Mouse (Mus musculus): ENCODE measurements around the gene Pgbd5.

The Pgbd5 gene

DNA sequence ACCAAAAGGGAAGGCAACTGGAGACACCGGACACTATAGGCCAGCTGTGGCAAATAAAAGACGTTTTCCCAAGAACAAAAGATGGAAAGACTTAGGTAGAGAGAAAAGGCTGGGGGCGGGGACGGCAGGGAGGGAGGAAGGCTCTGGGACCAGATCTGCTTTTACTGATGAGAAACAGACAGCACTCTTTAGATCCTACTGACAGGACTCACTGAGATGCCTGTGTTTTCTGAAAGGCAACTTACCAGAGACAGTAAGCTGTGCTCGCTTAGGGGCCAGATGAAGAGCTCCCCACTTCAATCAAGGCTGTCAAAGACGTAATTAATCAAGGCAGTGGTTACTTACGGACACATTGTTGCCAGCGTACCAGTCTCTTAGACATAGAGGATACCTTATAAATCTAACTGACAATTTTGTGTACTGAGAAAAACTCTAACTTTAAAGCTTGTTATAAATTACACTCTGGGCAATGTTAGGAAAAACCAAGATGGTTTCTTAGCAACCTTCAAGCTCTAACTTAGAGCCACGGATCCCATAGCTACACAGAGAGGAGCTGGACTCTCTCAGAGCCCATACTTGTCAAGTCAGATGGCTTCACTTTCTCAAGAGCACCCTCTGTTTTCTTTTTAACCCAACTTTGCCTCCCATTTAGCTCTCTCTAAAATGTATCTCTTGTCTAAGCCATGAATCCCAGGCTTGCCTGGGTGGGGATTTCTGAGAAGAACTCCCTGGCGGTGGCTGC lies 47.0 kb downstream of the Pgbd5 start:
- DNase-seq (ENCODE audit: low read depth, low spot score), result no peak

DNA sequence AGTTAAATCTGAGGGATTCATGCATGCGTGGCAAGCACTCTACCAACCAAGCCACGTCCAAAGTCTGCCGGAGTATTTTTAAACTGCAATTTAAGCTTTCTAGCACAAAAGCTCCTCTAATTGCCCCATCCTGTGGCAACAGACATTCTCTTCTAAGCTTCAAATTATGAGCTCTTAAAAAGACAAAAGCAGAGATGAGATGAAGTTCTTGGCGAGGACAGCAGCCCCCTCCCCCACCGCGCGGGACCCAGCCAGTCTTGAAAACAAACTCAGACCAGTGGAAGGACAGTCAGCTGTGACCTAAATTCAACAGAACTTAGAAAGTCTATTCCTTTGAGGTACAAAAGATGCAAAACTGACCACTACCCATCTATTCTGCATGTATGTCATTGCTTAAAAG lies 48.3 kb downstream of the Pgbd5 start:
- no peak for DNase-seq (ENCODE audit: low read depth, low spot score)

DNA sequence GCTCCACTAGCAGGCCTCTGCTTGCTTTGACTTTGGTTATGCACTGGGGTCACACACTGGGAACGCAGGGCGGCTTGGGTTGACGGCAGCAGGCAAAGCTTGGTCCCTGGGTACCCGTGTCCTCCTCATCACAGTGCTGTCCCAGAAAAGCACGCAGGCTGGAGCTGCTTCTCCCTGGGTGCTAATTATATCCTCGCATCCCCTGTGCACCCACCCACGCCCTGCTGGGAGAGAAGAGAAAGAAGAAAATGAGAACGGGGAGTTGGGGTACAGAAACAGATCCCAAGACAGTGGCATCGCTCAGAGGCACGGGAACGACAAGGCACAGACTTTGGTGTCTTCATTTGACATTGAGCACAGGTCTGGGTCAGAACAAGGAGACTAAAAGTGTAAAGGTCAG lies 50.0 kb downstream of the Pgbd5 start:
- DNase-seq (ENCODE audit: low read depth, low spot score), result no peak

DNA sequence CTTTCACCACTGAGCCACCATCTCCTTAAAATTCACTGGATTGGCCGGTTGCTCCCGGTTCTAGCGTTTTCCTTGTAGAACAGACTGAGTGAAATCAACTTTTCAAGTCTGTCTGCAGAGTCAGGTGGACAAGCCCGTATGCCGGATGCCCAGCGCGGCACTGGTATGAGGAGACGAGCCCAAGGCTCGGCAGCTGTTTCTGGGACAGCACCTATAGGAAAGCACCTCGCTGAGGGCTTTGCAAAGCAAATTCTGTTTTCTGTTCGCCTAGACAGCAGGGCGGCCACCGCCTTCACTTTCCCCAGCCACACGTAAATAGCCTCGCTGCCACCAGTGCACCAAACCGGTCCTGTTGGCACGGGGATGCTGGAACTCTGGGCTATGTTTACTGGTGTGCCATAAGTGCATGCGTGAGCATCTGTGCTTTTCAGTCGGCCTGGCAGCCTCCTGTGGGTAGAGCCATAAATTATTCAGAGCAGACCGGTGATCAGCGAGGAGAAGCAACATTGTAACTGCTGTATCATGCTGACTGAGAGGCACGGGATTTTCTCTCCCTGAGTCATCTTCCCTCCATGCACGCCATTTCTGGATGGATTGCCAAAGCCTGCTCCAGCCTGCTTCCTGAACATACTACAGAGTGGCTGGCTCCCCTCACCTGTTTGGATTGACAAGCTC lies 53.1 kb downstream of the Pgbd5 start:
- DNase-seq (ENCODE audit: low read depth, low spot score), result no peak

DNA sequence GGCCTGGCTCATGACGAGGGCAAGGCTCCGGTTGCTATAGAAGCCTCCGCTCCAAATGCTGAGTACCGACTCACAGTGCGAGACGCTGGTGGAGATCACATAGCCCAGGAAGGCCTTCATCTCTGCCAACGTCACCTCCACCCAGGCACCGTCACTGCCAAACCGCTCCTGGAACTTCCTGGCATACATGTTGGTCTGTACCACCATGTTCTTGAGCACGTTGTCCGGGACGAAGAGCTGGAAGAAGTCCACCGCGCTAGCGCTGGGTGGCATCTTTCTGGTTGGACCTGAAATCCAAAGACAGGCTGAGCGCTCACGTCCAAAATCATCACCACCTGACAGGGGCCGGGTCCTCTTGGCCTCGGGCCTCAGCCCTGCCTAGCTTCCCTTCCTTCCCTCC lies 55.1 kb downstream of the Pgbd5 start:
- DNase-seq (ENCODE audit: low read depth, low spot score), result no peak

DNA sequence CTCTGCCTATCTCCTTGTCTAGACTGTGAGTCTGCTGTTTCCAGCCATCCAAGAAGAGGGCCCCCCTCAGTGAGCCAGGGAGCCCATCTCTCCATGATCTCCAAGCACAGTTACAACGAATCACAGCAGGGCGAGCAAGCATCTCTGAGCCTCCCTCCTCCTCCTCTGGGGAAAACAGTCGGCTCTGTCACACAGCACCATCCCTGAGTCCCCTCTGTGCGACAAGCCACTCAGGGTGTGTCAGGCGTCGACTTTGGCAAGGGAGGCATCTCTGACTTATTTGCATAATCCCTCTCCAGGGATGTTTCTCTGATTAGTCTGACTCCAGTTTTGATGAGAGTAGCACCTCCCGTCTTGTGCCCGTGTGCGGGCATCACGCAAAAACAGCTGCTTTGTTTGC lies 57.2 kb downstream of the Pgbd5 start:
- DNase-seq (ENCODE audit: low read depth, low spot score), result no peak

DNA sequence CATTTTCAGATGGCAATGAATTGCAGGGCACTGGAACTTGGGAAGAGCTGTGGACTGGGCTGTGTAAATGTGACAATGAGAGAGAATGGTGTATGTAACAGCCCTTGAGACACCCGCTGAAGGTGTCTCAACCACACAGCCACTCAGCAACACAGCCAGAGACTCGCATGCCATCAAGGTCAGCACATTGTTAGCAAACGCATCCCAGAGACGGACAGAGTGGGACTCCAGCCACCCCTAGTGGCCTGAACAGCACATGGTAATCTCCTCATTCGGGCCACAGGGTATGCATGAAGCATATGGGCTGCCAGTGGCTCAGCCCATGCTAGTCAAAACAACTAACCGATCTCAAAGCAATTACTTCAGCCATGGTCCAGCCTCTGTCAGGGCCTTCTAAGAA lies 60.2 kb downstream of the Pgbd5 start:
- DNase-seq (ENCODE audit: low read depth, low spot score), result no peak

DNA sequence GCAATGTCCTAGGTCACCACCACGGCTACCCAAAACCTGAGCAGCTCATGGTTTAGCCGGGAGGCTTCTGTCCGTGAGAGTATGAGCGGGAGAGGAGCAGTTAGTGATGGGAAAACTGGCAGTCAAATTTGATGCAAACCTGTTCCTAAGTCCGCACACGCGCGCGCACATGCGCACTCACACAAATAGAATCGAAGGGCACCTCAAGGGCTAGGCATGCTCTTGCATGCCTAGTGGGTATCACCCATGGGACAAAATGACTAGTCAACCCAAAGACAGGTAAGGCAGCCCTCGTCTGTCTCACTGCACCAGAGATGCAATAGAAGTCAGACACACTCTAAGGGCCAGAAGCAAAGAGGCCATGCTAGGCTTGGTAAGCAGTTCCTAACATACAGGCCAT lies 63.1 kb downstream of the Pgbd5 start:
- DNase-seq (ENCODE audit: low read depth, low spot score), result no peak

DNA sequence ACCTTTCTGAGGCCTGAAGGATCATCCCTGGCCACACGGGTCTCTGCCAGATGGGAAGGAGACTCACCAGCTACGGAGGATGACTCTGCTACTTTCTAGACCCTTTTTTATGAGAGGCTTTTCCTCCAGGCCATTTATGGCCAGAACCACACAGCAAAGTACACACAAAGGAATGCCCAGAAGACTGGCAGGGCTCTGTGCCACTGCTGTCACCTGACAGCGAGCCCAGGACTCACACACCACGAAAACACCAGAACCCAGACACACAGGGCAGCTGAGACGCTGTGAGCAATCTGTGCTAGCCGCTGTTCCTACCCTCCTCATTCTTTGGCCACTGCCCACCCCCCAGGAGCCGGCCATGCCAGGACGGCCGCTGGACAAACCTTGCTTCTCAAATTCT lies 63.7 kb downstream of the Pgbd5 start:
- DNase-seq (ENCODE audit: low read depth, low spot score), result no peak

DNA sequence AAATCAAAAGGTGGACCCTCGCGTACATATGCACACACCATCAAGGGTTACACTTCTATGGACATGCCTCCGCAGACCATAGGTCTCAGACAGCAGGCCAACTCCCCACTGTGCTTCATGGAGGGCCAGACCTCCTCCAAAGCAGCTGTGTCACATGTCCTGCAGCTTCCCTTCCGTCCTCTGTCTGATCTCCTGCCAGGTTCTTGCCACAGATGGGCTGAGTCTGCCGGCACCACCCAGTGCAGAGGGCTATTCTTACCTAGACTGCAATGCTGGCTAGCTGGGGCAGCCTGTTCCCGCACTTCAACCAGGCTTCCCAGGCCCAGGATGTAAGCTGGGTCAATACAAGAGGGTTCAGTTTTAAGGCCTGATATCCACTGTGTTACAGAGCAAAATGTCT lies 64.3 kb downstream of the Pgbd5 start:
- no peak for DNase-seq (ENCODE audit: low read depth, low spot score)

DNA sequence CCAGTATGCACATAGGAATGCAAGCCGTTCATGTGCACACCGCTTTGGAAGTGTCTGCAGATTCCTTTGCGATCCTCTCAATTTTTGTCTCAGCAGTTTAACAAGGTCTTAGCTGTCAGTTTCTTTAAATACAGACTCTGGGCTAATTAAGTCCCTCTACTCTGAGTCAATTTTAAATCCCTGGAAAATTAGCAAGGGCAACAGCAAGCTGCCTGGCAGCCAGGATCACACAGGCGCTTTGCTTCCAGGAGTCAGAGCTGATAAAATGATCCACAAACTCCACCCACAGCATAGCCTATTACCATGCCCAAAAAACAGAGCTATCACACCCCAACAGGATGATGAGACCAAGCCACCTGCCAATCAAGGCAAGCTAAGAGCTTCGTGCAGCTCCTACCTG lies 65.7 kb downstream of the Pgbd5 start:
- DNase-seq (ENCODE audit: low read depth, low spot score), result no peak

DNA sequence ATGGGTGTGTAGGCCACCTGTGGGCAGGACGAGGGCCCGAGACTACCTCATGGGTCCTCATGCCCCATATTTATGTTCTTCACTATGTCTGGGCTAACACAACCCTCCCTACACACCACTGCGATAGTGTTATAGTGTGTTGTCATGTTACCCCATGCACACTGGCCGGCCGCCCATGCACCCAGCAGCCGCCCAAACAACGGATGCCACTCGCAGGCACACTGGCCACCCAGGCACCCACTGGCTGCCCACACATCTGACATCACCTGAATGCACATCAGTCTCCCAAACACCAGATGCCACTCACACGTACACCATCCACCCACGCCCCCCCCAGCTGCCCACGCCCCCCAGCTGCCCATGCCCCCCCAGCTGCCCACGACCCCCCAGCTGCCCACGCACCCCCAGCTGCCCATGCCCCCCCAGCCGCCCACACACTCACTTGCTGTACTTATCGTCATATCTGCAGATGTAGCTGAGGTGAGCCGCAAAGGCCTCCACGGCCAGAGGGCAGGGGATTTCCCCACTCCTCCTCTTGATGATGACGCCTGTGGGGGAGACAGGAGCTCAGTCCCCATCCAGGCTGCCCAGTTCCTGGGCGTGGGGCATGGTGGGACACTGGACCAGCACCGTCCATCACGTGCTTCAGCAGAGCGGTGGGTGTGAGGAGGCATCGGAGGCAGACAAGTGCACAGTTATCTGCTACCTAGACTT lies 67.9 kb downstream of the Pgbd5 start:
- DNase-seq (ENCODE audit: low read depth, low spot score), result no peak

DNA sequence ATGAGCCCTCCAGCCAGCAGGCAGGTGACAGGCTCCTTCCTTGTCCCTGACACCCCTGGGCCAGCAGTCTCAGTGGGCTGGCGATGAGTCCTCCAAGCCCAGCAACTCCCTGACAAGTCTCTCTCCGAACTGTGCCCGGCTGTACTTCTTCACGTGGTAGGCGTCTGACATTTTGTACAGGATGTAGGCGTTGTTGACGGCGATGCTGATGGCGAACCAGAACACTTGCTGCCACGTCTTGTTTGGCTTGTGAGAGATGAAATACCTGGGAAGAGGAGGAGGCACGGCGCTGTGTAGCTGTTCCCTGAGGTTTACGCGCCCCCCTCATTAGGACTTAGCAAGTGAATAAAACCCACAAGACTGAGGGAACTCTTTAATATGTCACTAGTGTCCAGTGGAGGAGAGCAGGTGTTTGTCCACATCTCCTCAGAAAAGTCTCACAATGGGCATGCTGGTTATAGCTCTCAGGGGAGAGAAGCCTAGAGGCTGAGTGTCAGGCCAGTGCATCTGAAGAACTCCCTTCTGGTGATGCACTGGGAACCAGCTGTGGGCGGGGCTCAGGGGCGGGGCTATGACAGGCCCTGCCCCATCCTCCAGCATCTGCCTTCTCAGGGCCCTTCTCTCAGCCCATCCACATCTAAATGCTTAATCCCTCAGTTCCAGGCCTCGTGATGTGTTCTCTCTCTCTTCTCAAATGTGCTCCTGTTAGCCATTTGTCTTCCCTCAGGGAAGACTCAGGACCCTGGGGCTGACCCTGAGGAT lies 68.9 kb downstream of the Pgbd5 start:
- no peak for DNase-seq (ENCODE audit: low read depth, low spot score)

DNA sequence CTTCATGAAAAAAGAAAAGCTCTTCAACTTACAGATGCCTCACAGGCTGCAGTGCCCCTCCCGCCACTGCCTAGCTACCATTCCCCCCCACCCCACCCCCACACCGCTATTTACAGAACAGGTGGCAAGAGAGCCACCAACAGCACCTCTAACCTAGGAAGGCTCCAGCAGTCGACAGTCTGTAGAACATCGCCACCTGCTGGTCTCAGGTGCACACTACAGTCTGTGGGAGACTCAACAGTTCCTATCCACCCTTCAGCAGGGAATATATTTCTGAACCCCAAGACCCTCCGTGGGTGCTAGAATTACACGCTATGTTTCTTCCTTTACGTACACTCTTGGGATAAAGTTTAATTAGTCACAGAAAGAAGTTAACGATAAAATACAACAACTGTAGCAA lies 71.2 kb downstream of the Pgbd5 start:
- DNase-seq (ENCODE audit: low read depth, low spot score), result peak; percentile 54

DNA sequence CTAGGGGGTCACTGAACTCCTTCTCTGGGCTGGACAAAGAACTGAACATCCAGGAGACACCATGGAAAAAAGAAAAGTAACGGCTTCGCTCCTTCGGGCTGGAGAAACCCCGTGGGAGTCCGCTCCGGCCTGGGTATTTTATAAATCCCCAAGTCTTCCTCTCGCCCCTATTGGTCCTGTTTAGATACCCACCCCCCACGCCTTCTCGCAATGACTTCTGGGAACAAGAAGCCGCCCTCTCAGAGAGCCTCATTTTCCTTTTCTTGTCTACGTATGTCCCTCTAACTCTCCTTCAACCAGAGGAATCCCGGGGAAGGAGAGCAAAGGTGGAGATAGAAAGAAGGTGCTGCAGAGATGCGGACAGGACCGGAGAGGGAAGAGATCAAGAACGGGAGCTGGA lies 76.1 kb downstream of the Pgbd5 start:
- no peak for DNase-seq (ENCODE audit: low read depth, low spot score)

DNA sequence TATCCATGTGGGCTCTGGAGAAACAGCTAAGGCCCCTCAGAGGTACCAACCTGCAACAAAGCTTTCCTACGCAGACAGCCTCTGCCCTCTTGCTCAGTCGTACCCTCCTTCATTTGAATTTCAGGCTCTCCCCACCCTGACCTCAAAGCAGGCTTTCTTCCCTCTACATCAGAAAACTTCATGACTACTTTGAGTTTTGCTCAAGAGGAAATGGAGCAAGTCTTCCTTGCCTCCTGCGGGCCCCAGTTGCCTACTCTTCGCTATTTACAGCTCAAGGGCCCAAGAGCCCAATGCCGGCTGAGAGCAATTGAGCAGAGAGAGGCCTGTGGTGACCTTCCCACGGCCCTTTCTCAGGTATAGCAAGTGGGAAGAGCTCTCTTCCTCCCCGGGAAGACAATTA lies 76.9 kb downstream of the Pgbd5 start:
- DNase-seq (ENCODE audit: low read depth, low spot score), result no peak

DNA sequence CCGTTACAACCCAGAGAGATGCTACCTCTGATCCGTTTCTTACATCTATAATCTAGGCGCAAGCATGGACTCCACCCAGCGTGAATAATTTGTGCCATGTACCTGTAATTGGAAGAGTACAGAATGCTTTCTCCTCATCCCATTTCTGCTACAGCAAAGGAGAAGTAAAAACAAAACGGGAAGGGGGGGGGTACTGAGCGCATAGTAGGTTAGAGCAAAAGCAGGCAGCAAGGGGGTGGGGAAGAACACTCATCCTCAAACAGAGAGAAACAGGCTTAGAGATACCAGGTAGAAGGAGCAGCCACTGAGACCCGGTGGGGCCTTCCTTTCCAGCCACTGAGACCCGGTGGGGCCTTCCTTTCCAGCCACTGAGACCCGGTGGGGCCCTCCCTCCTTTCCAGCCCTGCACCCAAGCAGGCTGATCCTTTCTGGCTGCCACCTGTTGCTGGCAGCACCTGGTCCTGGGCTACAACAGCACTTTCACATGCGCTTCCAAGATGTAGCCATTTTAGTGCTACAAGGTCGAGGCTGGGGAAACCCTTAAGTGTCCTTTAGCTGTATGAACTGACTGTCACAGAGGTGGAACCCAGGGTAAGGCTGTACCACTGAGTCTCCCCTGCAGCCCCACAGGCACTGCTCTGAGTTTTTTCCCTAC lies 77.6 kb downstream of the Pgbd5 start:
- no peak for DNase-seq (ENCODE audit: low read depth, low spot score)

DNA sequence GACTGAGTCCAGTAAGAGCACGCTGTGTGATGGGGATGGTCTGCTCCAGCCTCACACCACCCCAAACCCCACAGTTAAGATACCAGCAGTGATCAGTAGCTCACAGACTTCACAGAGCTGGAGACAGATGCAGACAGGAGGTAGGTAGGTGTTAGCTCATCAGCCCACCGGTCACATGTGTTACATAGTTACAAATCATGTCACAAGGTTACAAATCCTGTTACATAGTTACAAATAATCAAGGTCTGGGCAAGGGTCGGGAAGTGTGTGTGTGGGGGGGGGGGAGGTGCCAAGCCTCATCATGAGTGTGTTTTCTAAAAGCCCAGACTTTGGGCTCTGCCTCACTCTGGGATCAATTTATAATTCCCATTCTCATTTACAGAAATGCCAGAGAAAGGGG lies 78.5 kb downstream of the Pgbd5 start:
- DNase-seq (ENCODE audit: low read depth, low spot score), result no peak

DNA sequence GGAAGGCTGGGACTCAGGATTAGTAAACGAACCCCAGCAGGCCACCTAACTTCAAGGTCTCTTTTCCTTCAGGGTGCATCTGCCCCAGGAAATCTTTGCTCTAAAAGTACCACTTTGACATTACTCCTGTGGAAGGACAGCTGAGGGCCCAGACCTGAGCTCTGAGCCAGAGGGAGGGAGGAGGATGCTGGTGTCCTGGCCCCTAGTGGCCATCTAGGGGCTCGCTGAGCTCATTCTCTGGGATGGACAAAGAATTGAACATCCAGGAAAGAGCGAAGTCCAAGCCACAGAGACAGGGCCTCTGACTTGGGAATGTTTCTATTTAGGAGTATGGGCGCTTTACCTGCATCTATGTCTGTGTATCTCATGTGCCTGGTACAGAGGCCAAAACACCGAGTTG lies 87.8 kb downstream of the Pgbd5 start:
- no peak for DNase-seq (ENCODE audit: low read depth, low spot score)

DNA sequence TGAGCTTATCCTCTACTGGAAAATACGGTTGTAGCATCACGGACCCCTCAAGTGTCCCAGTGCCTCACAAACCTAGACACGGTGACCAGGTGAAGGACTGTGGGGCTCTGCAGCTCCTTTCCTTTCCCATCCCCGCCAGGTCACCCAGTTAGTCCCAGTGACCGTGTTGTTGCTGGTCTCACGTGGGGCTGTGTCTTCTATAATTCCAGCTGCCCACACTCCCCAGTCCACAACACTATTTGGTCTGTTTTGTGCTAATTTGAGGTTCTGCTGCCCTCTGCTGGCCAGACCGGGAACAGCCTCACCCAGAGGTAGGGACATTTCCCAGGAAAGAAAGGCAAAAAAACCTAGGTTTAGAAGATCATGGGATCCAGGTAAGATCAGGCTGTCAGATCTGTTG lies 89.8 kb downstream of the Pgbd5 start:
- peak; percentile 43 for DNase-seq (ENCODE audit: low read depth, low spot score)

DNA sequence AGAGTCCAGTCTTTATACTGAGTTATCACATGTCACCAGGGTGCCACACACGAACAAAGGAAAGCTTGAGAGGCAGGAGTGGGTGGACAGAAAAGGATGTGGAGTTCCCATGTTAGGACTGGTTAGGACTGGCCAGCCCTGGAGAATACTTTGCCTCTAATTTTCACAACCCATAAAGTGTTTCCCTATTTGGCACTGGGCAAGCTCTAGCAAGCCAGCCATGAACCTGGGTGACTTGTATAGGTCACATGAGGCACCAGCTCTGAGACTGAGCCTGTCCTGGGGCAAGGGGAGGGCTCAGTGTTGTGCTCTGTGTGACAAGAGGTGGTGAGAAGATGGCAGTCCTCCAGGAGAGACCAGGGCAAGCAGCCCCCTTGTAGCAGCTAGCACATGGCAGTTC lies 91.4 kb downstream of the Pgbd5 start:
- DNase-seq (ENCODE audit: low read depth, low spot score), result no peak

Measured in retina, adult 2 months (tissue).